Mouse (Mus musculus): Measurements from ENCODE around the gene Gng3. TPM values are rescaled to one million over a fixed set of nuclear protein-coding genes. Genes with fewer than 3 reads are reported as not detected.

Gng3 gene
- polyA plus RNA-seq, 1 experiment from 2014 or later = 25.2 TPM

GRCm38 (mm10) chr19:8852236-8852928 lies 13.4 kb upstream of the Gng3 start:
- Histone ChIP-seq H3K36me3 (ENCODE audit: control insufficient read depth, insufficient read depth, low read length) (peaks cover 6% of the 10 kb centered on the region; the same call in 1 of the 2 replicates), H3K4me3 (ENCODE audit: low read depth, low read length) (no peak overlapping the region), H3K4me2 (ENCODE audit: low read length) (no peak overlapping the region), H3K4me1 (replicated peaks; ENCODE audit: control insufficient read depth, insufficient read depth, low read length) (peaks cover 7% of the 10 kb centered on the region; the same call in 1 of the 2 replicates), H3K27ac (ENCODE audit: low read depth) (no peak overlapping the region), H3K27me3 (replicated peaks; ENCODE audit: control insufficient read depth, insufficient read depth, low read length) (no peaks in the 10 kb centered on the region; the same call in 1 of the 2 replicates), H3K9me3 (ENCODE audit: control insufficient read depth, low read length) (no peaks in the 10 kb centered on the region), H3K9ac (ENCODE audit: low read length) (no peak overlapping the region)
- no peak for DNase-seq (ENCODE audit: low spot score)
- ATAC-seq (replicated peaks; ENCODE audit: low FRiP score, low TSS enrichment, low read depth) = no peak
- WGBS = 57% methylated on average over 10 of the region's 10 CpGs

- Histone ChIP-seq H3K9ac (ENCODE audit: low read length) (no peak overlapping the region), H3K27ac (ENCODE audit: low read depth) (no peak overlapping the region), H3K4me2 (ENCODE audit: low read length) (no peak overlapping the region), H3K27me3 (replicated peaks; ENCODE audit: control insufficient read depth, insufficient read depth, low read length) (no peaks in the 10 kb centered on the region; the same call in 1 of the 2 replicates), H3K36me3 (ENCODE audit: control insufficient read depth, insufficient read depth, low read length) (peaks cover 14% of the 10 kb centered on the region), H3K4me3 (ENCODE audit: low read depth, low read length) (no peak overlapping the region), H3K4me1 (replicated peaks; ENCODE audit: control insufficient read depth, insufficient read depth, low read length) (peaks cover 7% of the 10 kb centered on the region; the same call in 1 of the 2 replicates), H3K9me3 (ENCODE audit: control insufficient read depth, low read length) (no peaks in the 10 kb centered on the region)
- ATAC-seq (replicated peaks; ENCODE audit: low FRiP score, low TSS enrichment, low read depth) = no peak
- DNase-seq (ENCODE audit: low spot score) = no peak
- WGBS = 51% methylated on average over 7 of the region's 7 CpGs
Measured at GRCm38 (mm10) chr19:8851639-8852038, 12.6 kb upstream of the Gng3 start.

GRCm38 (mm10) chr19:8850402-8850901 lies 11.5 kb upstream of the Gng3 start, which contains the start of gene Lrrn4cl:
Gene Lrrn4cl, plus strand, starts transcription at chr19:8850768.
- peak; percentile 71 for DNase-seq (ENCODE audit: low spot score)
- no peaks in the 10 kb centered on the region for H3K9me3 ChIP-seq (ENCODE audit: control insufficient read depth, low read length)
- peak within 1 kb of the TSS; percentile 59 for H3K27ac ChIP-seq (ENCODE audit: low read depth)
- peak within 1 kb of the TSS; percentile 33 for H3K4me2 ChIP-seq (ENCODE audit: low read length)
- H3K36me3 ChIP-seq (ENCODE audit: control insufficient read depth, insufficient read depth, low read length) = peaks cover 22% of the 10 kb centered on the region
- 25% methylated on average over 7 of the region's 7 CpGs for WGBS
- no peaks in the 10 kb centered on the region for H3K27me3 ChIP-seq (replicated peaks; ENCODE audit: control insufficient read depth, insufficient read depth, low read length)
- peak within 1 kb of the TSS; percentile 6; the same call in 1 of the 2 replicates for H3K4me3 ChIP-seq (ENCODE audit: low read depth, low read length)
- ATAC-seq (replicated peaks; ENCODE audit: low FRiP score, low TSS enrichment, low read depth) = peak; percentile 69
- peak within 1 kb of the TSS; percentile 10; the same call in 1 of the 2 replicates for H3K9ac ChIP-seq (ENCODE audit: low read length)
- peaks cover 7% of the 10 kb centered on the region; the same call in 1 of the 2 replicates for H3K4me1 ChIP-seq (replicated peaks; ENCODE audit: control insufficient read depth, insufficient read depth, low read length)

- no peak overlapping the region for H3K4me2 ChIP-seq (ENCODE audit: low read length)
- ATAC-seq (replicated peaks; ENCODE audit: low FRiP score, low TSS enrichment, low read depth) (no peak), DNase-seq (ENCODE audit: low spot score) (no peak)
- no peaks in the 10 kb centered on the region for H3K27me3 ChIP-seq (replicated peaks; ENCODE audit: control insufficient read depth, insufficient read depth, low read length)
- no peak overlapping the region for H3K4me3 ChIP-seq (ENCODE audit: low read depth, low read length)
- H3K9me3 ChIP-seq (ENCODE audit: control insufficient read depth, low read length) = no peaks in the 10 kb centered on the region
- H3K4me1 ChIP-seq (replicated peaks; ENCODE audit: control insufficient read depth, insufficient read depth, low read length) = peaks cover 7% of the 10 kb centered on the region; the same call in 1 of the 2 replicates
- 65% methylated on average over 5 of the region's 5 CpGs for WGBS
- H3K27ac ChIP-seq (ENCODE audit: low read depth) = no peak overlapping the region
- H3K9ac ChIP-seq (ENCODE audit: low read length) = no peak overlapping the region
- H3K36me3 ChIP-seq (ENCODE audit: control insufficient read depth, insufficient read depth, low read length) = peaks cover 22% of the 10 kb centered on the region
Measured at GRCm38 (mm10) chr19:8848356-8848755, 9.4 kb upstream of the Gng3 start.

GRCm38 (mm10) chr19:8844371-8845129 lies 5.6 kb upstream of the Gng3 start:
- Histone ChIP-seq H3K9ac (ENCODE audit: low read length) (no peak overlapping the region), H3K9me3 (ENCODE audit: control insufficient read depth, low read length) (no peaks in the 10 kb centered on the region), H3K4me2 (ENCODE audit: low read length) (no peak overlapping the region), H3K27me3 (replicated peaks; ENCODE audit: control insufficient read depth, insufficient read depth, low read length) (no peaks in the 10 kb centered on the region), H3K27ac (ENCODE audit: low read depth) (no peak overlapping the region), H3K36me3 (ENCODE audit: control insufficient read depth, insufficient read depth, low read length) (peaks cover 27% of the 10 kb centered on the region), H3K4me1 (replicated peaks; ENCODE audit: control insufficient read depth, insufficient read depth, low read length) (peaks cover 13% of the 10 kb centered on the region), H3K4me3 (ENCODE audit: low read depth, low read length) (no peak overlapping the region)
- WGBS = 63% methylated on average over 5 of the region's 5 CpGs
- DNase-seq (ENCODE audit: low spot score) (peak; percentile 91), ATAC-seq (replicated peaks; ENCODE audit: low FRiP score, low TSS enrichment, low read depth) (no peak)

- Histone ChIP-seq H3K27ac (ENCODE audit: low read depth) (no peak overlapping the region), H3K27me3 (replicated peaks; ENCODE audit: control insufficient read depth, insufficient read depth, low read length) (no peaks in the 10 kb centered on the region), H3K4me3 (ENCODE audit: low read depth, low read length) (no peak overlapping the region), H3K36me3 (ENCODE audit: control insufficient read depth, insufficient read depth, low read length) (peaks cover 22% of the 10 kb centered on the region), H3K9me3 (ENCODE audit: control insufficient read depth, low read length) (no peaks in the 10 kb centered on the region), H3K9ac (ENCODE audit: low read length) (no peak overlapping the region), H3K4me1 (replicated peaks; ENCODE audit: control insufficient read depth, insufficient read depth, low read length) (peaks cover 23% of the 10 kb centered on the region), H3K4me2 (ENCODE audit: low read length) (no peak overlapping the region)
- 86% methylated on average over 6 of the region's 6 CpGs for WGBS
- no peak for ATAC-seq (replicated peaks; ENCODE audit: low FRiP score, low TSS enrichment, low read depth)
- DNase-seq (ENCODE audit: low spot score) = no peak
Measured at GRCm38 (mm10) chr19:8842961-8843360, 4.0 kb upstream of the Gng3 start.

- DNase-seq (ENCODE audit: low spot score) (no peak), ATAC-seq (replicated peaks; ENCODE audit: low FRiP score, low TSS enrichment, low read depth) (no peak)
- Histone ChIP-seq H3K36me3 (ENCODE audit: control insufficient read depth, insufficient read depth, low read length) (peaks cover 8% of the 10 kb centered on the region), H3K27me3 (replicated peaks; ENCODE audit: control insufficient read depth, insufficient read depth, low read length) (no peaks in the 10 kb centered on the region), H3K4me2 (ENCODE audit: low read length) (peak overlapping the region; percentile 60), H3K9ac (ENCODE audit: low read length) (no peak overlapping the region), H3K4me3 (ENCODE audit: low read depth, low read length) (peak overlapping the region; percentile 42; the same call in 1 of the 2 replicates), H3K27ac (ENCODE audit: low read depth) (no peak overlapping the region), H3K4me1 (replicated peaks; ENCODE audit: control insufficient read depth, insufficient read depth, low read length) (peaks cover 23% of the 10 kb centered on the region), H3K9me3 (ENCODE audit: control insufficient read depth, low read length) (no peaks in the 10 kb centered on the region)
- WGBS = 95% methylated on average over 7 of the region's 7 CpGs
Measured at GRCm38 (mm10) chr19:8841012-8841411, 2.0 kb upstream of the Gng3 start.

- Histone ChIP-seq H3K9ac (ENCODE audit: low read length) (peak overlapping the region; percentile 50), H3K27me3 (replicated peaks; ENCODE audit: control insufficient read depth, insufficient read depth, low read length) (no peaks in the 10 kb centered on the region), H3K4me2 (ENCODE audit: low read length) (peak overlapping the region; percentile 60), H3K36me3 (ENCODE audit: control insufficient read depth, insufficient read depth, low read length) (peaks cover 5% of the 10 kb centered on the region), H3K4me1 (replicated peaks; ENCODE audit: control insufficient read depth, insufficient read depth, low read length) (peaks cover 23% of the 10 kb centered on the region), H3K4me3 (ENCODE audit: low read depth, low read length) (peak overlapping the region; percentile 42), H3K27ac (ENCODE audit: low read depth) (no peak overlapping the region), H3K9me3 (ENCODE audit: control insufficient read depth, low read length) (no peaks in the 10 kb centered on the region)
- 24% methylated on average over 29 of the region's 29 CpGs for WGBS
- peak; percentile 78 for DNase-seq (ENCODE audit: low spot score)
- no peak; the same call in 1 of the 2 replicates for ATAC-seq (replicated peaks; ENCODE audit: low FRiP score, low TSS enrichment, low read depth)
Measured at GRCm38 (mm10) chr19:8839908-8840791, 1.2 kb upstream of the Gng3 start.
